ENCODE assay signal across 9 mouse cellular contexts in genomic region chr12:76435084-76435483, GRCm38 (mm10). TPM values are rescaled to one million over a fixed set of nuclear protein-coding genes. Genes with fewer than 3 reads are reported as not detected.
DNase-seq lines count a peak whose midpoint lies in the region; ATAC-seq lines count a peak whose summit lies in the region.
"Had no signal": no experiment of that assay in that cellular context is flagged by ENCODE, and none has a peak within 500 bp of the region (broad histone marks: within the 10 kb centered on the region; RNA-seq: fewer than 3 reads in every experiment).

No protein-coding gene starts in this region.

- H3K9ac ChIP-seq in kidney, embryonic 15.5 days, result peak overlapping the region; percentile 41; the same call in 1 of the 2 replicates
- peak overlapping the region; percentile 23; the same call in 1 of the 2 replicates for H3K9ac ChIP-seq in hindbrain, embryonic 16.5 days (ENCODE audit: low read depth, low read length)
- H3K9ac ChIP-seq in midbrain, embryonic 14.5 days (replicated peaks; ENCODE audit: low read length), result no peak overlapping the region

- peak overlapping the region; percentile 44 for H3K4me3 ChIP-seq in kidney, embryonic 15.5 days (replicated peaks)
- peak overlapping the region; percentile 27 for H3K4me3 ChIP-seq in hindbrain, embryonic 16.5 days (ENCODE audit: low read length)
- H3K4me3 ChIP-seq in midbrain, embryonic 14.5 days (replicated peaks; ENCODE audit: low read depth, low read length), result peak overlapping the region; percentile 15; the same call in 1 of the 2 replicates

- H3K9me3 ChIP-seq in kidney, embryonic 15.5 days (replicated peaks), result no peaks in the 10 kb centered on the region
- H3K9me3 ChIP-seq in hindbrain, embryonic 16.5 days (ENCODE audit: control insufficient read depth, low read length), result no peaks in the 10 kb centered on the region
- no peaks in the 10 kb centered on the region for H3K9me3 ChIP-seq in midbrain, embryonic 14.5 days (ENCODE audit: control insufficient read depth, low read length)

- H3K4me2 ChIP-seq in kidney, embryonic 15.5 days, result peak overlapping the region; percentile 69
- peak overlapping the region; percentile 52 for H3K4me2 ChIP-seq in hindbrain, embryonic 16.5 days (ENCODE audit: low read length)
- peak overlapping the region; percentile 46 for H3K4me2 ChIP-seq in midbrain, embryonic 14.5 days (ENCODE audit: low read length)

- H3K27ac ChIP-seq in kidney, embryonic 15.5 days, result no peak overlapping the region
- H3K27ac ChIP-seq in hindbrain, embryonic 16.5 days (ENCODE audit: low read depth, low read length), result no peak overlapping the region
- no peak overlapping the region for H3K27ac ChIP-seq in midbrain, embryonic 14.5 days (replicated peaks; ENCODE audit: low read depth, low read length)

- WGBS in kidney, embryonic 15.5 days, result 2% methylated on average over 17 of the region's 17 CpGs
- WGBS in hindbrain, embryonic 16.5 days, result 3% methylated on average over 17 of the region's 17 CpGs
- 3% methylated on average over 17 of the region's 17 CpGs for WGBS in midbrain, embryonic 14.5 days

- no peaks in the 10 kb centered on the region for H3K36me3 ChIP-seq in kidney, embryonic 15.5 days
- no peaks in the 10 kb centered on the region for H3K36me3 ChIP-seq in hindbrain, embryonic 16.5 days (ENCODE audit: control insufficient read depth, insufficient read depth, low read length)
- no peaks in the 10 kb centered on the region for H3K36me3 ChIP-seq in midbrain, embryonic 14.5 days (ENCODE audit: control insufficient read depth, insufficient read depth, low read length)

- no peak for DNase-seq in kidney, adult 11 months
- peak; percentile 36 for DNase-seq in embryo, embryonic 9.5 days (ENCODE audit: extremely low spot score)
- DNase-seq in midbrain, embryonic 14.5 days, result no peak
- DNase-seq in c-Kit-positive CD71-positive TER-119-positive erythroid progenitor cells, embryonic 14.5 days (ENCODE audit: low spot score), result no peak
- DNase-seq in frontal cortex, postnatal 25 days (ENCODE audit: low spot score in 2 of 2), result no peak
- no peak for DNase-seq in gastrocnemius, postnatal 10 days

- H3K4me1 ChIP-seq in kidney, embryonic 15.5 days, result peaks cover 12% of the 10 kb centered on the region
- H3K4me1 ChIP-seq in hindbrain, embryonic 16.5 days (ENCODE audit: control insufficient read depth, insufficient read depth, low read depth, low read length), result peaks cover 5% of the 10 kb centered on the region
- peaks cover 7% of the 10 kb centered on the region; the same call in 1 of the 2 replicates for H3K4me1 ChIP-seq in midbrain, embryonic 14.5 days (ENCODE audit: control insufficient read depth, insufficient read depth, low read length)

- peak; percentile 80 for ATAC-seq in kidney, embryonic 15.5 days (replicated peaks; ENCODE audit: low FRiP score)
- no peak for ATAC-seq in hindbrain, embryonic 16.5 days
- no peak for ATAC-seq in midbrain, embryonic 14.5 days (ENCODE audit: low FRiP score, low TSS enrichment)

- peaks cover 9% of the 10 kb centered on the region; the same call in 1 of the 2 replicates for H3K27me3 ChIP-seq in kidney, embryonic 15.5 days
- peaks cover 4% of the 10 kb centered on the region for H3K27me3 ChIP-seq in hindbrain, embryonic 16.5 days (replicated peaks; ENCODE audit: control insufficient read depth, insufficient read depth, low read length)
- H3K27me3 ChIP-seq in midbrain, embryonic 14.5 days (ENCODE audit: control insufficient read depth, insufficient read depth, low read length), result peaks cover 5% of the 10 kb centered on the region; the same call in 1 of the 2 replicates
- H3K27me3 ChIP-seq: CH12.LX had no signal

RNA-seq across cellular contexts. Expression of gene Ppp1r36, which starts 17.7 kb away (rescaled TPM):
- polyA plus RNA-seq in kidney, embryonic 15.5 days (2015; fragmentation: Nextera tagmentation; extraction: Ambion mirVana), result 3.1 and 4.3 TPM in 2 replicates
- 1.3 and 2.1 TPM in 2 replicates for polyA plus RNA-seq in hindbrain, embryonic 16.5 days (2015; fragmentation: Nextera tagmentation; extraction: Ambion mirVana)
- polyA plus RNA-seq in midbrain, embryonic 14.5 days (2014; fragmentation: Nextera tagmentation; extraction: Ambion mirVana), result 0.34 and 0.50 TPM in 2 replicates
- under 1 TPM; 0.34 to 0.38 TPM for total RNA-seq in gastrocnemius, postnatal 10 days (2021)
- total RNA-seq: CH12.LX had no signal

RNA-seq across cellular contexts. Expression of gene Hspa2, which starts 31.1 kb away (rescaled TPM):
- 9.3 and 10.3 TPM in 2 replicates for polyA plus RNA-seq in kidney, embryonic 15.5 days (2015; fragmentation: Nextera tagmentation; extraction: Ambion mirVana)
- polyA plus RNA-seq in hindbrain, embryonic 16.5 days (2015; fragmentation: Nextera tagmentation; extraction: Ambion mirVana), result 9.5 and 10.2 TPM in 2 replicates
- 5.1 and 5.3 TPM in 2 replicates for polyA plus RNA-seq in midbrain, embryonic 14.5 days (2014; fragmentation: Nextera tagmentation; extraction: Ambion mirVana)
- total RNA-seq in gastrocnemius, postnatal 10 days (2021), result 1 to 10 TPM; 7.4 to 8.7 TPM
